Mouse (Mus musculus) G1E (cell line): ENCODE data around the gene Myh4. TPM values are rescaled to one million over a fixed set of nuclear protein-coding genes. Genes with fewer than 3 reads are reported as not detected.

Source experiments
- ATAC-seq: 2 replicates; pipeline ENCODE4 v1.8.0; 2016; ENCODE audit warnings: mild to moderate bottlenecking; ENCODE audit not compliant: insufficient number of reproducible peaks, poor library complexity, low FRiP score, severe bottlenecking; ENCODE audit errors: extremely low read depth
- DNase-seq: peaks from one replicate; pipeline ENCODE4 v3.0.0; 2012; ENCODE audit warnings: low spot score
- H3K27me3 ChIP-seq: 2 replicates; pipeline ENCODE4 v1.6.1; 2012; ENCODE audit warnings: mild to moderate bottlenecking, low read length, inconsistent platforms; ENCODE audit not compliant: insufficient read depth
- H3K36me3 ChIP-seq: replicated peaks from 2 replicates; pipeline ENCODE3; 2012; ENCODE audit warnings: mild to moderate bottlenecking, inconsistent platforms
- H3K4me1 ChIP-seq: 2 replicates; pipeline ENCODE4 v1.6.1; 2012; ENCODE audit warnings: low read depth, low read length, inconsistent platforms, mixed read lengths; ENCODE audit not compliant: insufficient read depth
- H3K4me3 ChIP-seq: 2 replicates; pipeline ENCODE4 v1.5.1; 2012; ENCODE audit warnings: low read depth, mild to moderate bottlenecking, inconsistent platforms, low read length, moderate library complexity, mixed read lengths
- H3K9me3 ChIP-seq: replicated peaks from 2 replicates; pipeline ENCODE4 v1.6.1; 2012; ENCODE audit warnings: inconsistent platforms
- CTCF ChIP-seq: IDR thresholded peaks from 2 replicates; pipeline ENCODE4 v1.5.1; 2012; ENCODE audit warnings: low read depth, low read length, inconsistent platforms, mixed read lengths
- GATA1 ChIP-seq: IDR thresholded peaks from 2 replicates; pipeline ENCODE4 v1.6.1; 2012; ENCODE audit warnings: borderline replicate concordance, low read length, inconsistent platforms, mixed read lengths
- GATA2 ChIP-seq: IDR thresholded peaks from 2 replicates; pipeline ENCODE4 v1.6.1; 2012; ENCODE audit warnings: low read depth, low read length, inconsistent platforms, borderline replicate concordance
- POLR2AphosphoS5 ChIP-seq: IDR thresholded peaks from 2 replicates; pipeline ENCODE4 v1.6.1; 2012; ENCODE audit warnings: low read depth, low read length, inconsistent platforms; ENCODE audit not compliant: insufficient replicate concordance
- TAL1 ChIP-seq: conservative IDR thresholded peaks from 2 replicates; pipeline ENCODE4 v1.6.1; 2012; ENCODE audit warnings: low read depth, low read length, inconsistent platforms, mixed read lengths
- polyA plus RNA-seq: library from polyadenylated mRNA; stranded (reverse); fragments of >175 nt; gene quantifications from 2 replicates; pipeline ENCODE4 v1.2.3, GENCODE M21; 2012
- total RNA-seq, 2 experiments: library from RNA; stranded (forward) in 1 of 2; stranded (reverse) in 1 of 2; fragments of 200-1000 nt in 1 of 2; fragments of >200 nt in 1 of 2; fragmentation: Nextera tagmentation in 1 of 2; gene quantifications; 2 replicates each; pipeline ENCODE4 v1.2.3; 2014 to 2017

Gene Myh4
- total RNA-seq (2014; fragmentation: Nextera tagmentation), result not detected in 2 replicates
- not detected in 2 replicates for total RNA-seq (2017)
- polyA plus RNA-seq, result not detected in 2 replicates

DNA sequence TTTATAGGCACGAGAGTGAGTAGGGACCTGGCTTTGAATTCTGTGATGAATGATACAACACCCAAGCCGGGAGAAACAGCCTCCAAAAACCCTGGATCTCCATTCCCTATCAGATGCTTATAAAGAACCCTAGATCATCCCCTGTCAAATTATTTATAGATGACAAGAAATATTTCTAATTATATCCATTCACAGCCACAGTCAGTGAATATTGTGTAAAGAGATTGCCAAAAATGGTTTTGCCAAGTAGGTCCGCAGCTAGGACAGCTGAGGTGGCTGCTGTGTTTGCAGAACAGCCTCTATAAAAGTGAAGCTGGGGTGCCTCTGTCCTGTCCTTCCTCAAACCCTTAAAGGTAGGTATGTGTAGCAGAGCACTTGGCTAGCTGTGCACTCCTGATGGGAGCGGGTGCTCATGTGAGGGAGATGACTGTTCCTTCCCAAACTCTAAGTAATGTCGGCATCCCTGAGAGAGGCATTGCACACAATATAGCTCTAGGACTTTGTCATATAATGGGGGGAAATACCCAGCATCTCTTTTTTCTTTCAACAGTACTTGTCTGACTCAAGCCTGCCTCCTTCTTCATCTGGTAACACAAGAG lies at the start of gene Myh4:
Gene Myh4 (plus strand): TSS at position 549 of the 599 bp plus-strand sequence.
- no peak for TF ChIP-seq GATA2
- TF ChIP-seq TAL1, result no peak
- no peak for TF ChIP-seq POLR2AphosphoS5
- no peak for TF ChIP-seq GATA1
- TF ChIP-seq CTCF, result no peak
- DNase-seq, result no peak
- no peaks in the 10 kb centered on the region for H3K27me3 ChIP-seq
- H3K4me3 ChIP-seq, result no peak within 1 kb of the TSS
- no peak for ATAC-seq
- H3K36me3 ChIP-seq, result no peaks in the 10 kb centered on the region
- H3K9me3 ChIP-seq, result peaks cover 41% of the 10 kb centered on the region
- H3K4me1 ChIP-seq, result no peaks in the 10 kb centered on the region

DNA sequence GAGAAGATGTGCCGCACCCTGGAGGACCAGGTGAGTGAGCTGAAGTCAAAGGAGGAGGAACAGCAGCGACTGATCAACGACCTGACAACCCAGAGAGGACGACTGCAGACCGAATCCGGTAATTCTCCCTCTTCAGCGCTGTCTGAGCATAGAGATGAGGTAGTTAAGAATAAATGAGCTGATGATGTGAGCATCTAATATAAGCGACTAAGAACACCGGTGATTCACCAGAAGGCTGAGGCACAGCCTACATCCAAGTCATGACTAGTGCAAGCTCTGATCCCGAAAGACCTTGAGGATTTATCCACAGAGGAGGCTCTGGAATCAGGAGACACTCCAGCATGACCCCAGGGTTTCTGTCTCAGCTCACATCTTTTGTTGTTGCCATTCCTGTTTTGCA lies 47.5 kb upstream of the Myh4 start:
- no peaks in the 10 kb centered on the region for H3K4me1 ChIP-seq
- no peaks in the 10 kb centered on the region for H3K36me3 ChIP-seq
- peaks cover 38% of the 10 kb centered on the region for H3K9me3 ChIP-seq
- no peak for TF ChIP-seq CTCF
- TF ChIP-seq POLR2AphosphoS5, result no peak
- no peak for TF ChIP-seq GATA1
- TF ChIP-seq TAL1, result no peak
- no peak for TF ChIP-seq GATA2
- no peak overlapping the region for H3K4me3 ChIP-seq
- DNase-seq (no peak), ATAC-seq (no peak)
- no peaks in the 10 kb centered on the region for H3K27me3 ChIP-seq

DNA sequence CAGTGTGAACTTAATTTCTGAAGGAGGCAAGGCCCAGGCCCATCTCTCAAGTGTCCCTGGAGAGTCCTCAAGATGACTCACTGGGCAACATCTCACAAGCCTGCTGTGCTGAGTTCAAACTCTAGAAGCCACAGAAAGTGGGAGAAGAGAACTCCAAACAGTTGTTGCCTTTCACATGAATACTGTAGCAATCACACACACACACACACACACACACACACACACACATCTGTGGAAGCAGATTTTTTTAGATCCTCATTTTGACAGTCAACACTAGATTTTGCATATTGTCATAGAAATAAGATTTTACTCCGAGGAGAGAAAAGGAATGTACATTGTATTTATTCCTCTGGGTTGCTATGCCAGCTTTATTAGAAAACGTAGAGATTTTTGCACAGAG lies 47.0 kb upstream of the Myh4 start:
- peaks cover 38% of the 10 kb centered on the region for H3K9me3 ChIP-seq
- no peaks in the 10 kb centered on the region for H3K4me1 ChIP-seq
- ATAC-seq, result no peak
- no peaks in the 10 kb centered on the region for H3K36me3 ChIP-seq
- no peak for DNase-seq
- H3K4me3 ChIP-seq, result no peak overlapping the region
- no peaks in the 10 kb centered on the region for H3K27me3 ChIP-seq
- no peak for TF ChIP-seq GATA1
- TF ChIP-seq TAL1, result no peak
- no peak for TF ChIP-seq CTCF

DNA sequence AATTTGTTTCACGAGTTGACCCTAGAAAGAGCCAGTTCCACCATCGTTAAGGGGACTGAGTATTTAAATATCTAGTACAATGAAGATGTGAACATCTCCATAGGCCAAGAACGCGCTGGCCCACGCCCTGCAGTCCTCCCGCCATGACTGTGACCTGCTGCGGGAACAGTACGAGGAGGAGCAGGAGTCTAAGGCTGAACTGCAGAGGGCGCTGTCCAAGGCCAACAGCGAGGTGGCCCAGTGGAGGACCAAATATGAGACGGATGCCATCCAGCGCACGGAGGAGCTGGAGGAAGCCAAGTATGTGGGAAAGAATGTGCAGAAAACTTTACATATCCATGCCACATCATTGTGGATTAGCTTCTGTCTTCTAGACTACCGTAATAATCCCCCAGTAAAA lies 46.3 kb upstream of the Myh4 start:
- DNase-seq (no peak), ATAC-seq (no peak)
- Histone ChIP-seq H3K36me3 (no peaks in the 10 kb centered on the region), H3K27me3 (no peaks in the 10 kb centered on the region), H3K4me1 (no peaks in the 10 kb centered on the region), H3K4me3 (no peak overlapping the region), H3K9me3 (peaks cover 41% of the 10 kb centered on the region)
- TF ChIP-seq TAL1, result no peak
- no peak for TF ChIP-seq GATA2
- TF ChIP-seq GATA1, result no peak
- no peak for TF ChIP-seq POLR2AphosphoS5

DNA sequence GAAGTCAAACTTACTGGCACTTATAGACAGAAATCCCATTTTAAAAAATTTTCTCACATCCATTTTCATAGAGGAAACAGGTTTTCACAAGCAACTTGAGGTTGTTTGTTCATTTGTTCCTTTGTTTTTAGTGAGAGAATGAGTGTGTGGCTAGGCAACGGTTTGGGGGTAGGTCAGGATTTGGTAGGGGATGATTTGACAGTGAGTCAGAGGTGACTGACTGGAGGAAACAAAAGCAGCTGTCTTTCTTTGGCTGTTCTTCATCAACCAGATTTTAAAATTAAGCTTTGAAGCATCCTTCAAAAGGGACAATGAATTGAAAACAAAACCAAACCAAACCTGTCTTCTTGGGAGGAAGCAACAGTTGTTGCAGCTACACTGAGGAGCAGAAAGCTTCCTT lies 38.5 kb upstream of the Myh4 start:
- no peak for DNase-seq
- no peaks in the 10 kb centered on the region for H3K27me3 ChIP-seq
- no peak overlapping the region for H3K4me3 ChIP-seq
- no peaks in the 10 kb centered on the region for H3K36me3 ChIP-seq
- no peaks in the 10 kb centered on the region for H3K4me1 ChIP-seq
- ATAC-seq, result no peak
- H3K9me3 ChIP-seq, result peaks cover 24% of the 10 kb centered on the region
- TF ChIP-seq TAL1, result no peak
- no peak for TF ChIP-seq POLR2AphosphoS5
- TF ChIP-seq GATA1, result no peak
- TF ChIP-seq CTCF, result no peak
- no peak for TF ChIP-seq GATA2

DNA sequence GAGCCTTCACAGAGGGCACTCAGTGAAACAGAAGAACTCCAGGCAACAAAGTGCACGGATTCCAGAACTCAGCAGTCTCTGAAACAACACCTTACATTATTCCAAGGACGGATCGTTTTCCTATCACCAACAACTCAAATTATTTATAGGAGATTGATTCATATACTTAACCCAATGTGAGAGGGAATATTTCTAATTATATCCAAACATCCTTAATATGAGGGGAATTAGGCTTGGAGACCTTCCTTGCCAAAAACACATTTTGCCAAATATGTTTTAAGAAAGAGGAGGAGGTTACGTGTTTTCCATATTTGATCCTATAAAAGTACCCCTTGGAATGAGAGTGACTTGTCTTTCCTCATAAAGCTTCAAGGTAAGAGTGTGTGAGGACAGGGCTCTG lies 38.1 kb upstream of the Myh4 start, which contains the start of gene Myh1:
Gene Myh1 (plus strand): TSS at position 301 of the 400 bp plus-strand sequence.
- peaks cover 24% of the 10 kb centered on the region for H3K9me3 ChIP-seq
- H3K4me1 ChIP-seq, result no peaks in the 10 kb centered on the region
- no peaks in the 10 kb centered on the region for H3K27me3 ChIP-seq
- DNase-seq, result no peak
- H3K4me3 ChIP-seq, result no peak within 1 kb of the TSS
- H3K36me3 ChIP-seq, result no peaks in the 10 kb centered on the region
- no peak for ATAC-seq
- TF ChIP-seq POLR2AphosphoS5, result no peak

DNA sequence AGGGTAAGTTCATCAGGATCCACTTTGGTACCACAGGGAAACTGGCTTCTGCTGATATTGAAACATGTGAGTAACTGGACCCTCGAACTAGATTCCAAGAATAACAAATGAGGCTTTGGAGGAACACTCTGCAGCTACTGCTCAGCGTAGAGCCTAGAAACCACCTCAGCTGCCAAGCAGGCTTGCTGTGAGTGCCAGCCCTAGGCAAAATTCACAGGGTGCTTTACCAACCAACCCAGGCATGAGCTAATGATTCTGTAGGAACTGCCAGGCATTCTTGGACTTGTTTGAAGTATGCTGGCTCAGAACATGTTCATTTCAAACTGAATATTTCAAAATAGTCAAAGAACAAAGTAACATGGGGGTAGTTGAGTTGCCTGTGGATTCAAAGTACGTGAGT lies 33.1 kb upstream of the Myh4 start:
- no peak for ATAC-seq

More for the DNA sequence above, 33.1 kb upstream of the Myh4 start:
- DNase-seq, result no peak
- Histone ChIP-seq H3K27me3 (no peaks in the 10 kb centered on the region), H3K4me1 (no peaks in the 10 kb centered on the region), H3K4me3 (no peak overlapping the region), H3K9me3 (peaks cover 35% of the 10 kb centered on the region), H3K36me3 (no peaks in the 10 kb centered on the region)
- TF ChIP-seq TAL1 (no peak), GATA2 (no peak), POLR2AphosphoS5 (no peak), GATA1 (no peak), CTCF (no peak)
